ENCODE assay signal across 7 mouse cellular contexts in the genomic region with DNA sequence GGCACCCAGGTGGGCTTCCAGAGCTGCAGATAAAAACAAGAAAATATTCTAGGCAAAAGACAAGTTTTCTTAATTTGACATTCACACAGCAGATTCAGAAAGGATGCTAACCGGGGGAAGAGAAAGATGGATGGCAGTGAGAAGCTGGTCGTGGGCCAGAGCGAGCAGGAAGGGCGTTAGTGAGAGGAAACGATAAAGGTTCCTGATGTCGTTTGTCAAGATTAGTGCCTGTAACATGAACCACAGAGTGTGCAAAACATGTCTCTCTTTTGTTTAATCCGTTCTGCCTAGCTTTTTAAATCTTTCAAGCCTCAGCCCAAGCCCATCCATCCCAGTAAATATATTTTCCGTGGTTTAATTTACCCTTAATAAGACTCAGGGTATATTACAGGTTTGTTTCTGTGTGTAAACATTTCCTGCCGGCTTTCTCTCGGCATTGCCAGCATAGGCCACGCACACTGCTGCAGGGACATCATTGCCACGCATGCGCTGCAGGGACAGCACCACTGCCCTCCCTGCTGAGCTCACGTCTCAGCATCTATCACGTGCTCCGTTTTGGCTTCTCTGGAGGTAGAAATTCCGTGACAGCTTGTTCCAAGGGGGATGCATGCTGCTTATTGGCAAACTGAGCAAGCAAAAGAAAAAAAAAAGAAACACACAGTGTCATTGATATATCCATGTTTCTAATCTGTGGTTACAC.
DNase-seq lines count a peak whose midpoint lies in the region; ATAC-seq and TF ChIP-seq lines count a peak whose summit lies in the region.

No protein-coding gene starts in this region.

- H3K36me3 ChIP-seq in spleen, adult 2 months (ENCODE audit: control insufficient read depth, insufficient read depth, low read length), result peaks cover 4% of the 10 kb centered on the region; the same call in 1 of the 2 replicates
- H3K36me3 ChIP-seq in kidney, embryonic 14.5 days (ENCODE audit: control insufficient read depth, insufficient read depth, low read length), result no peaks in the 10 kb centered on the region; the same call in 1 of the 2 replicates
- H3K36me3 ChIP-seq in liver, embryonic 12.5 days, result no peaks in the 10 kb centered on the region
- H3K36me3 ChIP-seq in stomach, embryonic 16.5 days (ENCODE audit: control insufficient read depth, insufficient read depth, low read length), result peaks cover 3% of the 10 kb centered on the region; the same call in 1 of the 2 replicates

- no peak for DNase-seq in spleen, adult 2 months (ENCODE audit: low read depth in 1 of 2, low spot score in 2 of 2)
- no peak for DNase-seq in spleen, postnatal 4 days (ENCODE audit: low spot score in 2 of 2)
- no peak for DNase-seq in c-Kit-positive CD71-positive TER-119-positive erythroid progenitor cells, embryonic 14.5 days (ENCODE audit: low spot score)

- no peak for TF ChIP-seq POLR2A in spleen, adult 2 months (IDR thresholded peaks at IDR 0.05; ENCODE audit: low read depth, low read length)
- no peak for TF ChIP-seq POLR2A in cortical plate, adult 2 months (IDR thresholded peaks at IDR 0.05; ENCODE audit: extremely low read depth, insufficient read depth, low read length)

- H3K27ac ChIP-seq in spleen, adult 2 months (ENCODE audit: insufficient read depth, low read length), result 0 out of 2 replicates have a peak overlapping the region, but pooled peaks have one; percentile 1
- peak overlapping the region; percentile 10; the same call in 1 of the 2 replicates for H3K27ac ChIP-seq in cortical plate, adult 2 months (ENCODE audit: insufficient read depth, low read length)
- peak overlapping the region; percentile 73; the same call in 1 of the 2 replicates for H3K27ac ChIP-seq in kidney, embryonic 14.5 days (ENCODE audit: low read depth, low read length)
- H3K27ac ChIP-seq in liver, embryonic 12.5 days, result peak overlapping the region; percentile 68
- peak overlapping the region; percentile 74 for H3K27ac ChIP-seq in stomach, embryonic 16.5 days (ENCODE audit: low read length)

- 0 out of 2 replicates have a peak overlapping the region, but pooled peaks have one; percentile 12 for H3K4me2 ChIP-seq in kidney, embryonic 14.5 days (replicated peaks; ENCODE audit: low read depth, low read length)
- H3K4me2 ChIP-seq in liver, embryonic 12.5 days, result peak overlapping the region; percentile 26
- no peak overlapping the region for H3K4me2 ChIP-seq in stomach, embryonic 16.5 days (ENCODE audit: low read depth, low read length)

- peaks cover 5% of the 10 kb centered on the region; the same call in 1 of the 2 replicates for H3K4me1 ChIP-seq in spleen, adult 2 months (ENCODE audit: control insufficient read depth, insufficient read depth, insufficient read length)
- H3K4me1 ChIP-seq in cortical plate, adult 2 months (ENCODE audit: control insufficient read depth, insufficient read depth, low read length), result peaks cover 4% of the 10 kb centered on the region; the same call in 1 of the 2 replicates
- peaks cover 39% of the 10 kb centered on the region for H3K4me1 ChIP-seq in kidney, embryonic 14.5 days (ENCODE audit: control insufficient read depth, insufficient read depth, low read length)
- H3K4me1 ChIP-seq in liver, embryonic 12.5 days, result peaks cover 39% of the 10 kb centered on the region
- H3K4me1 ChIP-seq in stomach, embryonic 16.5 days (ENCODE audit: control insufficient read depth, insufficient read depth, low read length), result peaks cover 30% of the 10 kb centered on the region

- H3K9me3 ChIP-seq in kidney, embryonic 14.5 days (ENCODE audit: control insufficient read depth, low read length), result no peaks in the 10 kb centered on the region
- no peaks in the 10 kb centered on the region for H3K9me3 ChIP-seq in liver, embryonic 12.5 days (replicated peaks)
- no peaks in the 10 kb centered on the region for H3K9me3 ChIP-seq in stomach, embryonic 16.5 days (replicated peaks; ENCODE audit: control insufficient read depth, low read length)

- H3K27me3 ChIP-seq in spleen, adult 2 months (ENCODE audit: control insufficient read depth, insufficient read depth, low read length), result no peaks in the 10 kb centered on the region
- H3K27me3 ChIP-seq in kidney, embryonic 14.5 days (ENCODE audit: control insufficient read depth, insufficient read depth, low read length), result no peaks in the 10 kb centered on the region
- H3K27me3 ChIP-seq in liver, embryonic 12.5 days (replicated peaks), result no peaks in the 10 kb centered on the region
- H3K27me3 ChIP-seq in stomach, embryonic 16.5 days (ENCODE audit: control insufficient read depth, insufficient read depth, low read length), result no peaks in the 10 kb centered on the region

- ATAC-seq in kidney, embryonic 14.5 days (ENCODE audit: low FRiP score, low TSS enrichment), result peak; percentile 40; the same call in 1 of the 2 replicates
- ATAC-seq in liver, embryonic 12.5 days, result no peak
- ATAC-seq in stomach, embryonic 16.5 days (ENCODE audit: insufficient read depth, low FRiP score), result peak; percentile 49; the same call in 1 of the 2 replicates

- 31% methylated on average over 17 of the region's 17 CpGs for WGBS in spleen, adult 2 months
- whole genome bisulfite sequencing in kidney, embryonic 14.5 days, result 17% methylated on average over 17 of the region's 17 CpGs
- whole genome bisulfite sequencing in liver, embryonic 12.5 days (ENCODE audit: insufficient replicate concordance), result 28% methylated on average over 17 of the region's 17 CpGs
- WGBS in stomach, embryonic 16.5 days, result 27% methylated on average over 17 of the region's 17 CpGs

- no peak for TF ChIP-seq CTCF in spleen, adult 2 months (IDR thresholded peaks at IDR 0.05; ENCODE audit: extremely low read depth, insufficient read depth, insufficient read length, insufficient replicate concordance)
- TF ChIP-seq CTCF in cortical plate, adult 2 months (IDR thresholded peaks at IDR 0.05; ENCODE audit: extremely low read depth, insufficient read depth, low read length), result no peak

- H3K9ac ChIP-seq in kidney, embryonic 14.5 days (ENCODE audit: low read depth, low read length), result no peak overlapping the region
- no peak overlapping the region for H3K9ac ChIP-seq in liver, embryonic 12.5 days
- H3K9ac ChIP-seq in stomach, embryonic 16.5 days (ENCODE audit: low read length), result no peak overlapping the region

- no peak overlapping the region for H3K4me3 ChIP-seq in spleen, adult 2 months (ENCODE audit: extremely low read depth, insufficient read depth, insufficient read length)
- no peak overlapping the region for H3K4me3 ChIP-seq in cortical plate, adult 2 months (ENCODE audit: insufficient read depth, low read length)
- H3K4me3 ChIP-seq in kidney, embryonic 14.5 days (ENCODE audit: low read length), result no peak overlapping the region
- H3K4me3 ChIP-seq in liver, embryonic 12.5 days, result no peak overlapping the region
- no peak overlapping the region for H3K4me3 ChIP-seq in stomach, embryonic 16.5 days (replicated peaks; ENCODE audit: low read length)

Comparison
In these comparisons a context has a peak if more than half of its experiments do, and no peak if none do; other contexts are left out.
1. H3K27ac ChIP-seq: peak in every context shown above with its lines; median percentile 74 in stomach, embryonic 16.5 days; 73 in kidney, embryonic 14.5 days; 68 in liver, embryonic 12.5 days; 10 in cortical plate, adult 2 months; 1 in spleen, adult 2 months.